Mouse (Mus musculus) forebrain, embryonic 11.5 days (tissue): ENCODE data around the gene St6galnac4. TPM values are rescaled to one million over a fixed set of nuclear protein-coding genes. Genes with fewer than 3 reads are reported as not detected.

Source experiments
- ATAC-seq: fragments of 200-750 bp; cut with Nextera tagmentation; replicated peaks from 2 replicates; pipeline ENCODE4 v1.8.0; 2017; ENCODE audit warnings: moderate TSS enrichment; ENCODE audit not compliant: low FRiP score
- DNase-seq: peaks from one replicate; pipeline ENCODE4 v3.0.0-alpha.2; 2017; ENCODE audit warnings: low spot score
- H3K27ac ChIP-seq: fragments of 300-500 bp; sonication (generic); 2 replicates; pipeline ENCODE4 v1.5.1; 2014; ENCODE audit warnings: low read depth, low read length
- H3K27me3 ChIP-seq: fragments of 300-500 bp; sonication (generic); 2 replicates; pipeline ENCODE4 v1.6.1; 2014; ENCODE audit warnings: mild to moderate bottlenecking, low read length, mixed read lengths; ENCODE audit not compliant: control insufficient read depth, insufficient read depth
- H3K36me3 ChIP-seq: fragments of 300-500 bp; sonication (generic); 2 replicates; pipeline ENCODE4 v1.6.1; 2014; ENCODE audit warnings: mild to moderate bottlenecking, low read length, moderate library complexity, mixed read lengths; ENCODE audit not compliant: control insufficient read depth, insufficient read depth
- H3K4me1 ChIP-seq: fragments of 300-500 bp; sonication (generic); replicated peaks from 2 replicates; pipeline ENCODE4 v1.6.1; 2014; ENCODE audit warnings: low read length, mixed read lengths; ENCODE audit not compliant: control insufficient read depth, insufficient read depth
- H3K4me2 ChIP-seq: fragments of 300-500 bp; sonication (generic); 2 replicates; pipeline ENCODE4 v1.6.1; 2014; ENCODE audit warnings: low read depth, mild to moderate bottlenecking, low read length, moderate library complexity, mixed read lengths; ENCODE audit not compliant: severe bottlenecking
- H3K4me3 ChIP-seq: fragments of 300-500 bp; sonication (generic); 2 replicates; pipeline ENCODE4 v1.5.1; 2014; ENCODE audit warnings: low read depth, low read length
- H3K9ac ChIP-seq: fragments of 300-500 bp; sonication (generic); 2 replicates; pipeline ENCODE4 v1.6.1; 2014; ENCODE audit warnings: low read length
- H3K9me3 ChIP-seq: fragments of 300-500 bp; sonication (generic); 2 replicates; pipeline ENCODE4 v1.6.1; 2016; ENCODE audit warnings: low read length, mixed read lengths; ENCODE audit not compliant: control insufficient read depth
- WGBS: fragments of 180-500 bp; shearing (Covaris S2); extraction: QIAGEN DNeasy Blood & Tissue Kit; methylation state at CpG from one replicate; pipeline ENCODE4 v1.1.7; 2014; 5-methylcytosine and 5-hydroxymethylcytosine counted together
- polyA plus RNA-seq: library from polyadenylated mRNA; unstranded; fragments of >200 nt; fragmentation: Nextera tagmentation; extraction: Ambion mirVana; gene quantifications from 2 replicates; pipeline ENCODE4 v1.2.1, GENCODE M21; 2014

St6galnac4 gene
- polyA plus RNA-seq, 1 experiment from 2014 or later, result 15.4 TPM

GRCm38 (mm10) chr2:32625873-32626694, 39.2 kb downstream of the St6galnac4 start:
- DNase-seq (no peak), ATAC-seq (no peak)
- 57% methylated on average over 5 of the region's 5 CpGs for WGBS

GRCm38 (mm10) chr2:32627266-32628043, 40.6 kb downstream of the St6galnac4 start:
- H3K27ac ChIP-seq, result no peak overlapping the region
- no peak overlapping the region for H3K4me3 ChIP-seq
- ATAC-seq (no peak), DNase-seq (no peak)
- H3K4me1 ChIP-seq, result peaks cover 18% of the 10 kb centered on the region
- no peaks in the 10 kb centered on the region for H3K36me3 ChIP-seq
- no peak overlapping the region for H3K4me2 ChIP-seq
- H3K9me3 ChIP-seq, result no peaks in the 10 kb centered on the region
- no peak overlapping the region for H3K9ac ChIP-seq
- 67% methylated on average over 20 of the region's 20 CpGs for WGBS
- no peaks in the 10 kb centered on the region for H3K27me3 ChIP-seq

More at GRCm38 (mm10) chr2:32625873-32626694, 39.2 kb downstream of the St6galnac4 start:
- H3K4me1 ChIP-seq, result peaks cover 18% of the 10 kb centered on the region
- no peaks in the 10 kb centered on the region for H3K9me3 ChIP-seq
- H3K4me2 ChIP-seq, result peak overlapping the region; percentile 47; the same call in 1 of the 2 replicates
- no peak overlapping the region for H3K4me3 ChIP-seq
- H3K27me3 ChIP-seq, result no peaks in the 10 kb centered on the region
- H3K9ac ChIP-seq, result peak overlapping the region; percentile 49; the same call in 1 of the 2 replicates
- no peaks in the 10 kb centered on the region for H3K36me3 ChIP-seq
- no peak overlapping the region for H3K27ac ChIP-seq

- 57% methylated on average over 4 of the region's 4 CpGs for WGBS
- ATAC-seq (no peak), DNase-seq (no peak)
- H3K4me1 ChIP-seq, result peaks cover 18% of the 10 kb centered on the region
- H3K4me2 ChIP-seq, result no peak overlapping the region
- no peak overlapping the region for H3K4me3 ChIP-seq
- H3K27ac ChIP-seq, result no peak overlapping the region
- H3K9ac ChIP-seq, result no peak overlapping the region
- H3K9me3 ChIP-seq, result no peaks in the 10 kb centered on the region
- H3K36me3 ChIP-seq, result no peaks in the 10 kb centered on the region
- H3K27me3 ChIP-seq, result no peaks in the 10 kb centered on the region
These were observed 41.2 kb downstream of the St6galnac4 start for GRCm38 (mm10) chr2:32628044-32628550.

GRCm38 (mm10) chr2:32628729-32629128, 41.8 kb downstream of the St6galnac4 start:
- DNase-seq, result no peak
- Histone ChIP-seq H3K4me3 (no peak overlapping the region), H3K27ac (no peak overlapping the region; the same call in 1 of the 2 replicates), H3K4me2 (no peak overlapping the region), H3K9ac (peak overlapping the region; percentile 45; the same call in 1 of the 2 replicates), H3K27me3 (no peaks in the 10 kb centered on the region), H3K4me1 (peaks cover 18% of the 10 kb centered on the region), H3K36me3 (no peaks in the 10 kb centered on the region), H3K9me3 (no peaks in the 10 kb centered on the region)
- ATAC-seq, result no peak
- 52% methylated on average over 5 of the region's 5 CpGs for WGBS

GRCm38 (mm10) chr2:32629276-32629976, 42.5 kb downstream of the St6galnac4 start:
- Histone ChIP-seq H3K36me3 (no peaks in the 10 kb centered on the region), H3K27me3 (no peaks in the 10 kb centered on the region), H3K4me2 (peak overlapping the region; percentile 26; the same call in 1 of the 2 replicates), H3K4me3 (no peak overlapping the region), H3K4me1 (peaks cover 18% of the 10 kb centered on the region), H3K9me3 (no peaks in the 10 kb centered on the region), H3K27ac (peak overlapping the region; percentile 12), H3K9ac (peak overlapping the region; percentile 45)
- ATAC-seq, result peak; percentile 56
- DNase-seq, result peak; percentile 84
- WGBS, result 28% methylated on average over 9 of the region's 9 CpGs

- H3K4me3 ChIP-seq, result no peak overlapping the region
- no peaks in the 10 kb centered on the region for H3K27me3 ChIP-seq
- no peaks in the 10 kb centered on the region for H3K36me3 ChIP-seq
- DNase-seq, result no peak
- H3K9ac ChIP-seq, result no peak overlapping the region; the same call in 1 of the 2 replicates
- H3K27ac ChIP-seq, result no peak overlapping the region
- H3K4me2 ChIP-seq, result no peak overlapping the region; the same call in 1 of the 2 replicates
- peaks cover 18% of the 10 kb centered on the region for H3K4me1 ChIP-seq
- no peaks in the 10 kb centered on the region for H3K9me3 ChIP-seq
- ATAC-seq, result no peak
- 77% methylated on average over 8 of the region's 9 CpGs for WGBS
These were observed 43.1 kb downstream of the St6galnac4 start for GRCm38 (mm10) chr2:32630036-32630435.

GRCm38 (mm10) chr2:32631046-32631445, 44.2 kb downstream of the St6galnac4 start:
- H3K36me3 ChIP-seq, result no peaks in the 10 kb centered on the region
- DNase-seq (no peak), ATAC-seq (no peak)
- 86% methylated on average over 10 of the region's 10 CpGs for WGBS
- no peak overlapping the region for H3K4me2 ChIP-seq
- no peaks in the 10 kb centered on the region for H3K27me3 ChIP-seq
- no peak overlapping the region for H3K4me3 ChIP-seq
- no peaks in the 10 kb centered on the region for H3K9me3 ChIP-seq
- no peak overlapping the region for H3K9ac ChIP-seq
- peaks cover 13% of the 10 kb centered on the region for H3K4me1 ChIP-seq
- H3K27ac ChIP-seq, result no peak overlapping the region
